Mouse (Mus musculus): ENCODE measurements around the gene Rhoa.

DNA sequence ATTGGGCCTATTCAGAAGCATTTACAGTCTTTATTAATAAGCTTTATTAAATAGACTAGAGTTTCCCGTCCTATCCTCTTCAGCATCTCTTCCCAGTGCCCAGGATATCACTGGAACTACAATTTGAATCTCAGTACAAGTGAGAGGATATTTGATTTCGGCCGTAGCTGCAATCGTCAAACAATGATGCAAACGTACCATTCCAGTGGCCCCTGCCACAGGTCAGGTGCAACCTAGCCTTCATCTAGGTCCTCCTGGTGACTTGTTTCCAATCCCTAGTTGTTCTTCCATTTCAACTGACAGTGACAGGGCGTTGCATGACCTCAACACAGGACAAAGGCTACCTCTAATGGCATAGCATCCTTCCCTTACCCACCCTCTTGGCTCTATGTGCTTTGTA lies 15.2 kb upstream of the Rhoa start:
- TF ChIP-seq EP300 (optimal IDR thresholded peaks at IDR 0.05) (no peak), CTCF (IDR thresholded peaks at IDR 0.05; ENCODE audit: low read depth) (no peak)

All from stomach, postnatal 0 days (tissue).